Mouse (Mus musculus): ENCODE data around the gene Cd8b1.

The Cd8b1 gene

GRCm38 (mm10) chr6:71351201-71351600, 28.6 kb downstream of the Cd8b1 start:
- no peak for DNase-seq (ENCODE audit: low spot score in 2 of 2)

GRCm38 (mm10) chr6:71352201-71352600, 29.6 kb downstream of the Cd8b1 start:
- no peak for DNase-seq (ENCODE audit: low spot score in 2 of 2)

- no peak for DNase-seq (ENCODE audit: low spot score in 2 of 2)
These were observed 30.4 kb downstream of the Cd8b1 start for GRCm38 (mm10) chr6:71352866-71353427.

- no peak for DNase-seq (ENCODE audit: low spot score in 2 of 2)
These were observed 31.1 kb downstream of the Cd8b1 start for GRCm38 (mm10) chr6:71353722-71354121.

- no peak for DNase-seq (ENCODE audit: low spot score in 2 of 2)
These were observed 34.9 kb downstream of the Cd8b1 start for GRCm38 (mm10) chr6:71357493-71357892.

- no peak for DNase-seq (ENCODE audit: low spot score in 2 of 2)
These were observed 37.6 kb downstream of the Cd8b1 start for GRCm38 (mm10) chr6:71360221-71360620.

- DNase-seq (ENCODE audit: low spot score in 2 of 2), result no peak
These were observed 38.2 kb downstream of the Cd8b1 start for GRCm38 (mm10) chr6:71360751-71361150.

GRCm38 (mm10) chr6:71361156-71361670, 38.6 kb downstream of the Cd8b1 start:
- DNase-seq (ENCODE audit: low spot score in 2 of 2), result no peak

GRCm38 (mm10) chr6:71363995-71364394, 41.4 kb downstream of the Cd8b1 start:
- no peak for DNase-seq (ENCODE audit: low spot score in 2 of 2)

GRCm38 (mm10) chr6:71369416-71369815, 46.8 kb downstream of the Cd8b1 start:
- DNase-seq (ENCODE audit: low spot score in 2 of 2), result no peak

- DNase-seq (ENCODE audit: low spot score in 2 of 2), result no peak
These were observed 48.6 kb downstream of the Cd8b1 start for GRCm38 (mm10) chr6:71371085-71371605.

- DNase-seq (ENCODE audit: low spot score in 2 of 2), result no peak
These were observed 49.6 kb downstream of the Cd8b1 start for GRCm38 (mm10) chr6:71372041-71372720.

- no peak for DNase-seq (ENCODE audit: low spot score in 2 of 2)
These were observed 50.7 kb downstream of the Cd8b1 start, which contains the start of gene Cd8a for GRCm38 (mm10) chr6:71373249-71373775. TSS of gene Cd8a (plus strand) at chr6:71373427.

GRCm38 (mm10) chr6:71374311-71374829, 51.8 kb downstream of the Cd8b1 start:
- DNase-seq (ENCODE audit: low spot score in 2 of 2), result no peak

GRCm38 (mm10) chr6:71374921-71375320, 52.3 kb downstream of the Cd8b1 start:
- no peak for DNase-seq (ENCODE audit: low spot score in 2 of 2)

GRCm38 (mm10) chr6:71376711-71377110, 54.1 kb downstream of the Cd8b1 start:
- no peak for DNase-seq (ENCODE audit: low spot score in 2 of 2)

GRCm38 (mm10) chr6:71381654-71382053, 59.1 kb downstream of the Cd8b1 start:
- no peak for DNase-seq (ENCODE audit: low spot score in 2 of 2)

Data from spleen, postnatal 14 days (tissue).